Mouse (Mus musculus) spleen, adult 2 months (tissue): ENCODE data around the gene Gdpd4.

Experiments used
- CTCF ChIP-seq: fragments of 200-500 bp; IDR thresholded peaks from 2 replicates; pipeline ENCODE4 v1.5.1; 2011; ENCODE audit warnings: mild to moderate bottlenecking, inconsistent platforms; ENCODE audit not compliant: insufficient read depth, insufficient read length, insufficient replicate concordance; ENCODE audit errors: extremely low read depth
- POLR2A ChIP-seq: fragments of 200-500 bp; IDR thresholded peaks from 2 replicates; pipeline ENCODE4 v1.6.1; 2011; ENCODE audit warnings: low read depth, low read length, inconsistent platforms

DNA sequence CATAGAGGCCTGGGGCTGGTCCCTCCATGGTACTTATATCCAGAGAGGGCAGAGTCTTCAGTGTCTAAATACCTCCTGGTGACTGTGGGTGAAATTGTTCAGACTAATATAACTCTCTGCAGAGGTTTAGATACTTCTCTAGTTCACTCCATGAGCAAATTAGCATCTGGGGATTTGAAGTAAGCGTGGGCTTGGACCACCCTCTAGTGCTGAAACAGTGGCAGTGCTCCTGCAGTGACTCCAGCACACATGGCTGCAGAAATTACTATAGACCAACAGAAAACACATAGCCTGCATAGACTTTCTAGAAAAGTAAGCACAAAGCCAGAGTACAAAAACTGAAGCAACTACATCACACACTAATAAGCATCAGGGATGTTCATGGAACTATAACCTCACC, 57.7 kb downstream of the Gdpd4 start:
- TF ChIP-seq CTCF: peak; percentile 74; the same call in 1 of the 2 replicates
- TF ChIP-seq POLR2A: no peak
